Mouse (Mus musculus): ENCODE data around the gene Ift88.

- no peak for TF ChIP-seq GATA1 (IDR thresholded peaks at IDR 0.05; ENCODE audit: low read length)
- no peak for TF ChIP-seq TAL1 (IDR thresholded peaks at IDR 0.05; ENCODE audit: low read length)
These were observed 133.1 kb downstream of the Ift88 start for GRCm38 (mm10) chr14:57556922-57557321.

All from erythroblast, embryonic 14.5 days (primary cell).